Mouse (Mus musculus): ENCODE data around the gene Snx11.

- TF ChIP-seq GATA1 (IDR thresholded peaks at IDR 0.05; ENCODE audit: borderline replicate concordance, low read length) (no peak), FLI1 (IDR thresholded peaks at IDR 0.05; ENCODE audit: low read length) (no peak)
Observed at GRCm38 (mm10) chr11:96822675-96823470, 45.5 kb upstream of the Snx11 start.
